Mouse (Mus musculus): ENCODE measurements around the gene Arhgef12. TPM values are rescaled to one million over a fixed set of nuclear protein-coding genes. Genes with fewer than 3 reads are reported as not detected.
A peak's percentile ranks its signal among the peaks of the same experiment; 100 is the strongest.

The Arhgef12 gene
- polyA plus RNA-seq, 1 experiment from 2014 or later, result 9.2 TPM

GRCm38 (mm10) chr9:43071741-43072140 lies 35.3 kb downstream of the Arhgef12 start:
- 56% methylated on average over 2 of the region's 2 CpGs for WGBS
- Histone ChIP-seq H3K4me2 (no peak overlapping the region), H3K4me3 (ENCODE audit: low read depth, low read length) (no peak overlapping the region)

GRCm38 (mm10) chr9:43071176-43071575 lies 35.9 kb downstream of the Arhgef12 start:
- WGBS, result 11% methylated on average over 3 of the region's 4 CpGs
- 0 out of 2 replicates have a peak, but pooled peaks have one; percentile 68 for ATAC-seq (ENCODE audit: low FRiP score)
- Histone ChIP-seq H3K9me3 (ENCODE audit: control insufficient read depth, low read length) (no peaks in the 10 kb centered on the region), H3K36me3 (ENCODE audit: control insufficient read depth, insufficient read depth, low read length) (no peaks in the 10 kb centered on the region), H3K9ac (ENCODE audit: low read length) (no peak overlapping the region), H3K4me1 (ENCODE audit: control insufficient read depth, insufficient read depth, low read length) (peaks cover 8% of the 10 kb centered on the region), H3K27ac (ENCODE audit: low read depth, low read length) (no peak overlapping the region), H3K4me3 (ENCODE audit: low read depth, low read length) (no peak overlapping the region), H3K4me2 (no peak overlapping the region), H3K27me3 (ENCODE audit: control insufficient read depth, insufficient read depth, low read length) (no peaks in the 10 kb centered on the region)
- DNase-seq (ENCODE audit: low spot score, missing footprints), result peak; percentile 83

More at GRCm38 (mm10) chr9:43071741-43072140, 35.3 kb downstream of the Arhgef12 start:
- Histone ChIP-seq H3K27ac (ENCODE audit: low read depth, low read length) (no peak overlapping the region), H3K36me3 (ENCODE audit: control insufficient read depth, insufficient read depth, low read length) (no peaks in the 10 kb centered on the region), H3K27me3 (ENCODE audit: control insufficient read depth, insufficient read depth, low read length) (no peaks in the 10 kb centered on the region), H3K4me1 (ENCODE audit: control insufficient read depth, insufficient read depth, low read length) (peaks cover 8% of the 10 kb centered on the region), H3K9ac (ENCODE audit: low read length) (no peak overlapping the region), H3K9me3 (ENCODE audit: control insufficient read depth, low read length) (no peaks in the 10 kb centered on the region)
- DNase-seq (ENCODE audit: low spot score, missing footprints) (peak; percentile 80), ATAC-seq (ENCODE audit: low FRiP score) (no peak)

DNA sequence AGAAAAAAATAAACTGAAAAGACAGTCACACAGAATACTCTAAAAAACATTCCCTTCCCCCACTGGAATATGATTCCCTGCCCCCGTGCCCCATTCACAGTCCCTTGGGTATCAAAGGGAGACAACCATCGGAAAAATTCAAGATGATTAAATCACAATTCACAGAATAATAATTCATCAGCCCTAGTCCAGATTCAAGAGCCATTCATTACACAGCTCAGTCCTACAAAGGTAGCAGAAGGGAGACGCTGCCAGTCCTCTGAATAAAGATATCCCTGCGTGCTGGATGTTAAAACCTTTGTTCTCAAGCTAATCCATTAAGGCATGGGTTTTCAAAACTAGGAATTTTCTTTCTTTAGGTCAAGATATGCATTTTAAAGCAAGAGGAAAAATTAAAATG lies 36.5 kb downstream of the Arhgef12 start:
- H3K4me1 ChIP-seq (ENCODE audit: control insufficient read depth, insufficient read depth, low read length), result peaks cover 8% of the 10 kb centered on the region
- no peaks in the 10 kb centered on the region for H3K36me3 ChIP-seq (ENCODE audit: control insufficient read depth, insufficient read depth, low read length)
- 25% methylated on average over 4 of the region's 4 CpGs for whole genome bisulfite sequencing
- H3K27ac ChIP-seq (ENCODE audit: low read depth, low read length), result peak overlapping the region; percentile 48; the same call in 1 of the 2 replicates
- H3K9ac ChIP-seq (ENCODE audit: low read length), result peak overlapping the region; percentile 42; the same call in 1 of the 2 replicates
- no peaks in the 10 kb centered on the region for H3K9me3 ChIP-seq (ENCODE audit: control insufficient read depth, low read length)
- DNase-seq (ENCODE audit: low spot score, missing footprints) (peak; percentile 86), ATAC-seq (ENCODE audit: low FRiP score) (no peak)
- peak overlapping the region; percentile 11; the same call in 1 of the 2 replicates for H3K4me2 ChIP-seq
- H3K4me3 ChIP-seq (ENCODE audit: low read depth, low read length), result peak overlapping the region; percentile 14; the same call in 1 of the 2 replicates
- no peaks in the 10 kb centered on the region for H3K27me3 ChIP-seq (ENCODE audit: control insufficient read depth, insufficient read depth, low read length)

GRCm38 (mm10) chr9:43070153-43070552 lies 36.9 kb downstream of the Arhgef12 start:
- DNase-seq (ENCODE audit: low spot score, missing footprints), result peak; percentile 17
- 66% methylated on average over 2 of the region's 2 CpGs for WGBS

DNA sequence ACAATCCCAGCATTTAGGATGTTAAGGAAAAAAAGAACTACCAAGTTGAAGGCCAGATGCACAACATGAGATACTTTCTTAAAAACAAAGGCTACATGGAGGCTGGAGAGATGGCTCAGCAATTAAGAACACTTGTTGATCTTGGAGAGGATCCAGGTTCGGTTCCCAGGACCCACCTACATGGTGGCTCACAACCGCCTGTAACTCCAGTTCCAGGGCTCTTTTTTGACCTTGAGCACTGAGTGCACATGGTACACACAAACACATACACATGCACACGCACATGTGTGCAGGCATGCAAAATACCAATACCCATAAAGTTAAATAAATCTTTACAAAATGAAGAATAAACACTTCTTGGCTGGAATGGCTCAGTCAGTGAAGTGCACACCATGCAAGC lies 39.1 kb downstream of the Arhgef12 start:
- Histone ChIP-seq H3K4me2 (no peak overlapping the region), H3K4me3 (ENCODE audit: low read depth, low read length) (no peak overlapping the region), H3K27ac (ENCODE audit: low read depth, low read length) (no peak overlapping the region), H3K27me3 (ENCODE audit: control insufficient read depth, insufficient read depth, low read length) (no peaks in the 10 kb centered on the region), H3K36me3 (ENCODE audit: control insufficient read depth, insufficient read depth, low read length) (no peaks in the 10 kb centered on the region), H3K9ac (ENCODE audit: low read length) (no peak overlapping the region), H3K9me3 (ENCODE audit: control insufficient read depth, low read length) (no peaks in the 10 kb centered on the region), H3K4me1 (ENCODE audit: control insufficient read depth, insufficient read depth, low read length) (peaks cover 8% of the 10 kb centered on the region)
- DNase-seq (ENCODE audit: low spot score, missing footprints) (no peak), ATAC-seq (ENCODE audit: low FRiP score) (no peak)
- 92% methylated on average over 3 of the region's 3 CpGs for WGBS

More at GRCm38 (mm10) chr9:43070153-43070552, 36.9 kb downstream of the Arhgef12 start:
- H3K4me3 ChIP-seq (ENCODE audit: low read depth, low read length), result peak overlapping the region; percentile 14; the same call in 1 of the 2 replicates
- H3K4me1 ChIP-seq (ENCODE audit: control insufficient read depth, insufficient read depth, low read length), result peaks cover 8% of the 10 kb centered on the region
- H3K9me3 ChIP-seq (ENCODE audit: control insufficient read depth, low read length), result no peaks in the 10 kb centered on the region
- H3K4me2 ChIP-seq, result 0 out of 2 replicates have a peak overlapping the region, but pooled peaks have one; percentile 16
- peak overlapping the region; percentile 48; the same call in 1 of the 2 replicates for H3K27ac ChIP-seq (ENCODE audit: low read depth, low read length)
- H3K9ac ChIP-seq (ENCODE audit: low read length), result peak overlapping the region; percentile 42; the same call in 1 of the 2 replicates
- H3K27me3 ChIP-seq (ENCODE audit: control insufficient read depth, insufficient read depth, low read length), result no peaks in the 10 kb centered on the region
- no peaks in the 10 kb centered on the region for H3K36me3 ChIP-seq (ENCODE audit: control insufficient read depth, insufficient read depth, low read length)
- ATAC-seq (ENCODE audit: low FRiP score), result no peak

DNA sequence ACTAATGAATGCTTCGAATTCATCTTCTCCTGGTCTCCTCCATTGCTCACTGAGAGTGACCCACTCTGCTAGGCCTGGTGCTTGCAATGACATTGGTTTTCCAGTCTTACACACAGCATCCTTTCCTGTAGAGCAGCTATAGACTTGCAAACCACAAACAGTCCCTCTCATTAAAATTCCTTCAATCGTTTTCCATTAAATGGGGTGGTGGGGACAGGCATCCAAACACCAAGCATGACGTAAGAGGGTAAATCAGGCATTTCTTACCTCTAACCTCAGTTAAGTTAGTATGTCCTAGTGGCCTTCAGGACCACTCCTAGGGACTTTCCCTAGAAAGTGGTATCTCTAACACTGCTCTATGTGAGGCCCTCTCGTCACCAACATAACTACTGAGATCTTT lies 41.8 kb downstream of the Arhgef12 start:
- Histone ChIP-seq H3K27ac (ENCODE audit: low read depth, low read length) (no peak overlapping the region), H3K4me2 (no peak overlapping the region), H3K9ac (ENCODE audit: low read length) (no peak overlapping the region), H3K4me3 (ENCODE audit: low read depth, low read length) (no peak overlapping the region), H3K27me3 (ENCODE audit: control insufficient read depth, insufficient read depth, low read length) (no peaks in the 10 kb centered on the region), H3K9me3 (ENCODE audit: control insufficient read depth, low read length) (no peaks in the 10 kb centered on the region), H3K4me1 (ENCODE audit: control insufficient read depth, insufficient read depth, low read length) (no peaks in the 10 kb centered on the region), H3K36me3 (ENCODE audit: control insufficient read depth, insufficient read depth, low read length) (no peaks in the 10 kb centered on the region)
- 91% methylated on average over 4 of the region's 4 CpGs for WGBS
- DNase-seq (ENCODE audit: low spot score, missing footprints), result peak; percentile 61
- no peak for ATAC-seq (ENCODE audit: low FRiP score)

DNA sequence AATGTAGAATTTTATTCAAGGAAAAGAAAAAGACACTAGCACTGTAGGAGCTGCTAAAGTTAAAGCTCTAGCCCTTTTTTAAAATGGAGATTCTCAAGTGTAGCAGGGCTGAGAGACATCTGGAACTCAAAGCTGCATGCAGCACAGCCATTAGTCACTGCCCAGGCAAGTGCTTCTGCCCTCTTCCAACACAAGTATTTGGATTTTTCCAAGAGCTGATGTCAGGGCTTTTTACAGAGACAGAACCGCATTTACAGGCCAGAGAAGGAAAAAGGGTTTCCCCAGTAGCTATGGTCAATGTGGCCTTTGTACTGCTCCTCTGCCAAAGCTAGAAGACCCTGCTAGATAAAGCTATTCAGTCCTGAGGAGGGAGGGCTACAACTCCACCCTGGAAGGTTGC lies 45.5 kb downstream of the Arhgef12 start:
- no peaks in the 10 kb centered on the region for H3K4me1 ChIP-seq (ENCODE audit: control insufficient read depth, insufficient read depth, low read length)
- no peaks in the 10 kb centered on the region for H3K36me3 ChIP-seq (ENCODE audit: control insufficient read depth, insufficient read depth, low read length)
- DNase-seq (ENCODE audit: low spot score, missing footprints) (peak; percentile 37), ATAC-seq (ENCODE audit: low FRiP score) (no peak)
- no peak overlapping the region for H3K4me3 ChIP-seq (ENCODE audit: low read depth, low read length)
- WGBS, result 76% methylated on average over 1 of the region's 1 CpGs
- H3K9ac ChIP-seq (ENCODE audit: low read length), result no peak overlapping the region
- no peak overlapping the region for H3K27ac ChIP-seq (ENCODE audit: low read depth, low read length)
- H3K9me3 ChIP-seq (ENCODE audit: control insufficient read depth, low read length), result no peaks in the 10 kb centered on the region
- no peaks in the 10 kb centered on the region for H3K27me3 ChIP-seq (ENCODE audit: control insufficient read depth, insufficient read depth, low read length)
- no peak overlapping the region for H3K4me2 ChIP-seq

- Histone ChIP-seq H3K36me3 (ENCODE audit: control insufficient read depth, insufficient read depth, low read length) (no peaks in the 10 kb centered on the region), H3K27ac (ENCODE audit: low read depth, low read length) (no peak overlapping the region), H3K27me3 (ENCODE audit: control insufficient read depth, insufficient read depth, low read length) (no peaks in the 10 kb centered on the region), H3K9me3 (ENCODE audit: control insufficient read depth, low read length) (no peaks in the 10 kb centered on the region), H3K4me2 (no peak overlapping the region), H3K4me1 (ENCODE audit: control insufficient read depth, insufficient read depth, low read length) (no peaks in the 10 kb centered on the region), H3K9ac (ENCODE audit: low read length) (no peak overlapping the region), H3K4me3 (ENCODE audit: low read depth, low read length) (no peak overlapping the region)
- DNase-seq (ENCODE audit: low spot score, missing footprints), result no peak
- 88% methylated on average over 2 of the region's 2 CpGs for WGBS
- no peak for ATAC-seq (ENCODE audit: low FRiP score)
Measured at GRCm38 (mm10) chr9:43050391-43050790, 56.6 kb downstream of the Arhgef12 start.

GRCm38 (mm10) chr9:43044481-43044880 lies 62.6 kb downstream of the Arhgef12 start:
- Histone ChIP-seq H3K4me2 (no peak overlapping the region), H3K4me3 (ENCODE audit: low read depth, low read length) (no peak overlapping the region), H3K27me3 (ENCODE audit: control insufficient read depth, insufficient read depth, low read length) (no peaks in the 10 kb centered on the region), H3K36me3 (ENCODE audit: control insufficient read depth, insufficient read depth, low read length) (no peaks in the 10 kb centered on the region), H3K9ac (ENCODE audit: low read length) (no peak overlapping the region), H3K27ac (ENCODE audit: low read depth, low read length) (no peak overlapping the region), H3K9me3 (ENCODE audit: control insufficient read depth, low read length) (no peaks in the 10 kb centered on the region), H3K4me1 (ENCODE audit: control insufficient read depth, insufficient read depth, low read length) (no peaks in the 10 kb centered on the region)
- no peak for DNase-seq (ENCODE audit: low spot score, missing footprints)
- no peak for ATAC-seq (ENCODE audit: low FRiP score)

Measured in midbrain, embryonic 11.5 days (tissue).